Mouse (Mus musculus) megakaryocyte, embryonic 14.5 days (primary cell): ENCODE results near the gene Sh2d4b. TPM values are rescaled to one million over a fixed set of nuclear protein-coding genes. Genes with fewer than 3 reads are reported as not detected.

ENCODE experiments used
- H3K27me3 ChIP-seq: replicated peaks from 2 replicates; pipeline ENCODE3; 2012; ENCODE audit warnings: inconsistent platforms
- H3K36me3 ChIP-seq: replicated peaks from 2 replicates; pipeline ENCODE3; 2012; ENCODE audit warnings: low read length, inconsistent platforms, mixed read lengths
- H3K4me1 ChIP-seq: 2 replicates; pipeline ENCODE4 v1.6.1; 2012; ENCODE audit warnings: inconsistent platforms
- H3K4me3 ChIP-seq: replicated peaks from 2 replicates; pipeline ENCODE3; 2012; ENCODE audit warnings: moderate library complexity, mild to moderate bottlenecking, inconsistent platforms
- H3K9me3 ChIP-seq: 2 replicates; pipeline ENCODE4 v1.6.1; 2012; ENCODE audit warnings: inconsistent platforms
- FLI1 ChIP-seq: IDR thresholded peaks from 2 replicates; pipeline ENCODE4 v1.6.1; 2012; ENCODE audit warnings: low read length, inconsistent platforms, mixed read lengths
- GATA1 ChIP-seq: IDR thresholded peaks from 3 replicates; pipeline ENCODE4 v1.6.1; 2012; ENCODE audit warnings: mixed read lengths, low read length, inconsistent platforms, borderline replicate concordance
- polyA plus RNA-seq: library from polyadenylated mRNA; stranded (reverse); fragments of >175 nt; gene quantifications from 2 replicates; pipeline ENCODE4 v1.2.3, GENCODE M21; 2012; ENCODE audit warnings: low replicate concordance; ENCODE audit not compliant: insufficient read depth

Sh2d4b gene
- polyA plus RNA-seq, 1 experiment = 1.1 TPM

- no peaks in the 10 kb centered on the region for H3K27me3 ChIP-seq
- H3K4me3 ChIP-seq = no peak overlapping the region
- H3K9me3 ChIP-seq = no peaks in the 10 kb centered on the region
- H3K4me1 ChIP-seq = no peaks in the 10 kb centered on the region
- no peaks in the 10 kb centered on the region for H3K36me3 ChIP-seq
- TF ChIP-seq GATA1 (no peak), FLI1 (no peak)
Measured at GRCm38 (mm10) chr14:40789110-40789509, 104.0 kb downstream of the Sh2d4b start.

DNA sequence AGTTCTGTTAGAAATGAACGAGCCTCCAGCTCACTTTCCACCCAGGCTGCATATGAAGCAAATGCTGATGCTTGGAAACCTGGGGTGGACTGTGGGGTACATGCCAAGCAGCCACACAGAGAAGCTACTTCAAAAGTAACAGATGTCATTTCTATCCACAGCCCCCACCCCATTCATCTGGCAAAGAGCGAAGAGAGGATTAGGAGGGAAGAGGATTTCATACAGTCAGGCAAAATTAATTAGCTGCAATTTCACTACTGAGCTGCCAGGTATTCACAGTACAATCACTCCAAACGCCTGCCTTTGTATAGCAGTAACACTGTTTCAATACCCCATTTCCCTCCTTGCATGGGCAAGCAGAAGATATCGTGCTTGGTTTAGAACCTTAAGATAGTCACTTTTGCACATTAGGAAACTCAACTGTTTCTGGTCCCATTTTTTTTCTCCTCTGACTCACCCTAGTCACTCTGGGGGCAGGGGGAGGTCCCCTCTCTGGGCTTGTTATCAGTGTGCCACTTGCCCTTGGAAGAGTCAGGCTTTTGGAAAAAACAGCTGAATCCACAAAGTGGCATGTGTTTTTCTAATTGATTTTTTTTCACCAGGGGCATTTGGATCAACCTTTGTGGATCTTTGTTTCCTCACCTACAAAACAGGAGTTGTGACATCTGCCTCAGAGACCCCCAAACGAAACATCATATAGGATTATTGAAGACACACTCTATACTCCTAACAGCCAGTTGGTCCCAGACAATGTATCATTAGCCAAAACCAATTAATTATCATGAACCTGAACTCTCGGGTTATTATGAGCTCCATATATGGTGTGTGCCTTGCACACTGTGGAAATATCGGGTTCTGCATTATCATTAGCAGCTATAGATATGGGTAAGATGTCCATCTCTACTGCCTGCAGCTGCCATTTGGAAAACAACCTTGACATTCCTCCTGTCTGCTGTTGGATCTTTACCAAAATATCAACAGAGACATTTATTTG is 123.7 kb downstream of the Sh2d4b start:
- TF ChIP-seq FLI1 = no peak
- TF ChIP-seq GATA1 = no peak
- Histone ChIP-seq H3K4me3 (no peak overlapping the region), H3K4me1 (peaks cover 4% of the 10 kb centered on the region; the same call in 1 of the 2 replicates), H3K36me3 (no peaks in the 10 kb centered on the region), H3K27me3 (no peaks in the 10 kb centered on the region), H3K9me3 (no peaks in the 10 kb centered on the region)

Other genes with a start within 250 kb of the Sh2d4b start
- gene Tspan14, start 73.5 kb upstream of the Sh2d4b start, polyA plus RNA-seq = 20.9 and 22.8 TPM in 2 replicates
- gene Fam213a, start 120.5 kb upstream of the Sh2d4b start, polyA plus RNA-seq = 4.5 and 11.6 TPM in 2 replicates
- gene Dydc2, start 175.9 kb upstream of the Sh2d4b start, polyA plus RNA-seq = not detected in 2 replicates
- gene Dydc1, start 179.6 kb upstream of the Sh2d4b start, polyA plus RNA-seq = not detected in 2 replicates
- not detected in 2 replicates for gene Mat1a, start 211.8 kb upstream of the Sh2d4b start, polyA plus RNA-seq
- gene Sftpa1, start 238.5 kb upstream of the Sh2d4b start, polyA plus RNA-seq = not detected in 2 replicates